Mouse (Mus musculus): ENCODE data around the gene Syt12.

Gene Syt12

GRCm38 (mm10) chr19:4477345-4478189 is at the start of gene Syt12:
Gene Syt12 (minus strand): TSS chr19:4477447.
- no peak for TF ChIP-seq GATA4 (IDR thresholded peaks at IDR 0.05; ENCODE audit: insufficient replicate concordance, low read length)

DNA sequence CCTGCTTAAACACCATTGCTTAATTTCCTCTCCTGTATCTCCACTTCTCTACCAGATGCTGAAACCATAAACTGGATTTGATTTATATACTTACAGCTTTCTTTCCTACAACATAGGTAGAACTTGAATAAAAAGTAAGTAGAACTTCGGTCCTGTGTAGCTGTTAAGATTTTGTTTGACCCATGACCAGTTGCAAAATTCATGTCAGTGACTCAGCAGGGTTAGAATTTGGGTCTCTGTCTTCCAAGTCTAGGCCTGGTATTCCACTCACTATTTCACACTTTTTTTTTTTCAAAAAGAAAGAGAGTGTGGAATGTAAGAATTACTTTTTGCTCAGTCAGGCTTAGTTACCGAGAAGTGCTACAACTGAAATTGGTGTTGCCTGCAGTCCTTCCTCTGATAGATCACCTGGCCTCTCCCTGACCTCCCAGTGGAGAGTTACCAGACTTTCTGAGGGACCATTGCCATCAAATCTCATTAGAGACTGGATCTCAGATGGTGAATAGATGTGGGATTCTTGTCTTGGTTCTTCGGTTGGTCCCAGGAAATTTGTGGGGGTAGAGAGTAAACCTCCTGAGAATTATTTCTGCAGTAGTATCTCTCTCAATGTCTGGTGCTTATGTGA is 44.3 kb upstream of the Syt12 start:
- TF ChIP-seq GATA4 (IDR thresholded peaks at IDR 0.05; ENCODE audit: insufficient replicate concordance, low read length), result no peak

GRCm38 (mm10) chr19:4517483-4517882 is 40.2 kb upstream of the Syt12 start:
- no peak for TF ChIP-seq GATA4 (IDR thresholded peaks at IDR 0.05; ENCODE audit: insufficient replicate concordance, low read length)

- TF ChIP-seq GATA4 (IDR thresholded peaks at IDR 0.05; ENCODE audit: insufficient replicate concordance, low read length), result no peak
Measured at GRCm38 (mm10) chr19:4516288-4516687, 39.0 kb upstream of the Syt12 start.

GRCm38 (mm10) chr19:4515746-4516145 is 38.5 kb upstream of the Syt12 start:
- no peak for TF ChIP-seq GATA4 (IDR thresholded peaks at IDR 0.05; ENCODE audit: insufficient replicate concordance, low read length)

DNA sequence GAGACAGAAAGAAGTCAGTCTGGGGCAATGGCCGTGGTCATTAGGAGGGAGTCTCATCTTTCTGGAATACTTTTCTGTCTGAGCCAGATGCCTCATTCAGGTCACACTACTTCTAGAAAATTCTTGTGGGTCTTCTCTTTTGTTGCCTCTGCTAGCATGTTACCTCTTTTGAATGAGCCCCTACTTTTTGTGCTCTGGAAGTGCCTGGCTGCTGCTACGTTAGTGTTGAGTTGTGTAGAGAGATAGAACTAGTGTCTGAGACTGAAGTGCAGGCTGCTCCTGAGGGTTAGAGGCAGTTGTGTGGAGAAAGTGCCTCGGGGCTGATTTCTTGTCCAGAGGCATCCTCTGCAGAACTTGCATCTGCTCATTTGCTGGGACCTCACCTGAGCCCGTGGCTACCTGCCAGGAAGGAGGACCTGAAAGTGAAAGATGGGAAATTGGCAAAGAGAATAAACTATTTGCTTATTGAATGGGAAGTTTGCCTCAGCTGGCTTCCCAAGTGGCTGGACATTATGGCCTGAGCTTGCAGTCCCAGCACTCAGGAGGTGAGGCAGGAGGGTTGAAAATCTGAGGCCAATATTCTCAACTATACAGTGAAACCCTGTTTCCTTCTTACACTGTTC is 36.1 kb upstream of the Syt12 start:
- TF ChIP-seq GATA4 (IDR thresholded peaks at IDR 0.05; ENCODE audit: insufficient replicate concordance, low read length), result no peak

GRCm38 (mm10) chr19:4511116-4511841 is 34.0 kb upstream of the Syt12 start:
- TF ChIP-seq GATA4 (IDR thresholded peaks at IDR 0.05; ENCODE audit: insufficient replicate concordance, low read length), result no peak

DNA sequence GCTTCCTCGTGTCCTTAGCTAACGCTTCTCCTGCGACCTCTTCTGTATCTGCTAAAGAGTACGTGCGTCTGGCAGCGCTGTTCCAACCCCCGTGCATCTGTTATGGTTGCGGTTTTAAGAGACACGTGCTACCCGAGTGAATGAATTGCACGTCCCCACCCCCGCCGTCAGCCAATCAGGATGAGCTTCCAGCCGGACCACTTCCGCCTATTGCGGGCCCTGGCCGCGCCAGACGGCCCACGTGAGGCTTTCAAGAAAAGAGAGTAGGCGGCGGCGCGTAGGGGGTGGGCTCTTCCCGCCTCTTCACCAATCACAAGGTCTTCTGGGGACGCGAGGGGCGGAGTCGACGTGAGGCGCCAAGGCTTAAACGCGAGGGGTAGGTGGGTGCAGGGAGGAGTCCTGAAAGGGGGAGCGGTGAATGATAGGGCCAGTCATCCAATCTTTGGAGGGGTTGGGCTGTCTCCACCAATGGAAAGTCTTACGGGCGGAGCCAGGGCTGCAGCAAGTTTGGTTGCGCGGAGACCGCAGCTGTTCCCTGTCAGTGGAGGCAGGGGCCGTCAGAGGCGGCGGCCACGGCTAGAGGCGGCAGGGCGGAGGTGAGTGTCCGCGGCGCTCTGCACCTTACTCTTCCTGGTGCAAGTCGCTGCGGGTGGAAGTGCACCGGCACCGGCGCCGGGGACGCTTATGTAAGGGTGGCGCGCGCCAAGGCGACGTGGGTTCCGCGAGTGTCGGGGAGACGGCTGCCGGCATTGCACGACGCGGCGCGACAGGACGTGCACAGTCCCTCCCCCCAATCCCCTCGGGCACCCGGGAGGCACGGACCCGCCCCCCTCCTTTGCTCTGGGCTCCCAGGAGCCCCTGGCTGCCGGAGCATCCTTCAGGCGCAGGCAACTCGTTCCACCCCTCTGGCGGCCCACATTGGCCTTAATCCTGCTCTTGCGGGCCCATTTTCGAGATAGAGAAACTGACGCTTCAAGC is 33.0 kb upstream of the Syt12 start, which contains the start of gene Pcx:
Pcx (plus strand) TSS at position 487 of the 978 bp plus-strand sequence.
- TF ChIP-seq GATA4 (IDR thresholded peaks at IDR 0.05; ENCODE audit: insufficient replicate concordance, low read length), result no peak

GRCm38 (mm10) chr19:4507746-4508145 is 30.5 kb upstream of the Syt12 start:
- TF ChIP-seq GATA4 (IDR thresholded peaks at IDR 0.05; ENCODE audit: insufficient replicate concordance, low read length), result no peak

- no peak for TF ChIP-seq GATA4 (IDR thresholded peaks at IDR 0.05; ENCODE audit: insufficient replicate concordance, low read length)
Measured at GRCm38 (mm10) chr19:4504830-4505229, 27.6 kb upstream of the Syt12 start.

DNA sequence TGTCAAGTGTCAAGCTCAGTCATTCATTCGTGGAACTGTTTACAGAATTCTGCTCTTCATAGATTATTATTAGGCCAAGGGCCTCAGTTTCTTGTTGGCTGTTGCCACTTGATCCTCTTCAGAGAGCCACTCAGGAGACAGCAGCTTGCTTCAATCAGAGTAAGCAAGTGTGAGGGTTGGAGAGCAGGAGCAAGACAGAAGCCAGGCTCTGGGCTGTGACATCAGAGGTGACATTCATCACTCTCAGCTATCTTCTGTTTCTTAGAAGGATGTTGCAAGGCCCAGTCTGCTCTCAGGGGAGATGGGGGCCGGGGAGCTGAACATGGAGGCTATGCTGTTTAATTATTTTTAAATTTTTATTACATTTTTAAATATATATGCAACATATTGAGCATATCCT is 25.5 kb upstream of the Syt12 start:
- TF ChIP-seq GATA4 (IDR thresholded peaks at IDR 0.05; ENCODE audit: insufficient replicate concordance, low read length), result no peak

- TF ChIP-seq GATA4 (IDR thresholded peaks at IDR 0.05; ENCODE audit: insufficient replicate concordance, low read length), result no peak
Measured at GRCm38 (mm10) chr19:4498062-4498933, 21.1 kb upstream of the Syt12 start, which contains the start of gene 2010003K11Rik. Gene 2010003K11Rik (minus strand): TSS chr19:4498583.

All from liver, adult (tissue).